Mouse (Mus musculus): ENCODE data around the gene Epb41l2. TPM values are rescaled to one million over a fixed set of nuclear protein-coding genes. Genes with fewer than 3 reads are reported as not detected.
A peak's percentile ranks its signal among the peaks of the same experiment; 100 is the strongest.

Gene Epb41l2
- total RNA-seq, 2 experiments from 2014 or later = 42.0 to 55.8 TPM

DNA sequence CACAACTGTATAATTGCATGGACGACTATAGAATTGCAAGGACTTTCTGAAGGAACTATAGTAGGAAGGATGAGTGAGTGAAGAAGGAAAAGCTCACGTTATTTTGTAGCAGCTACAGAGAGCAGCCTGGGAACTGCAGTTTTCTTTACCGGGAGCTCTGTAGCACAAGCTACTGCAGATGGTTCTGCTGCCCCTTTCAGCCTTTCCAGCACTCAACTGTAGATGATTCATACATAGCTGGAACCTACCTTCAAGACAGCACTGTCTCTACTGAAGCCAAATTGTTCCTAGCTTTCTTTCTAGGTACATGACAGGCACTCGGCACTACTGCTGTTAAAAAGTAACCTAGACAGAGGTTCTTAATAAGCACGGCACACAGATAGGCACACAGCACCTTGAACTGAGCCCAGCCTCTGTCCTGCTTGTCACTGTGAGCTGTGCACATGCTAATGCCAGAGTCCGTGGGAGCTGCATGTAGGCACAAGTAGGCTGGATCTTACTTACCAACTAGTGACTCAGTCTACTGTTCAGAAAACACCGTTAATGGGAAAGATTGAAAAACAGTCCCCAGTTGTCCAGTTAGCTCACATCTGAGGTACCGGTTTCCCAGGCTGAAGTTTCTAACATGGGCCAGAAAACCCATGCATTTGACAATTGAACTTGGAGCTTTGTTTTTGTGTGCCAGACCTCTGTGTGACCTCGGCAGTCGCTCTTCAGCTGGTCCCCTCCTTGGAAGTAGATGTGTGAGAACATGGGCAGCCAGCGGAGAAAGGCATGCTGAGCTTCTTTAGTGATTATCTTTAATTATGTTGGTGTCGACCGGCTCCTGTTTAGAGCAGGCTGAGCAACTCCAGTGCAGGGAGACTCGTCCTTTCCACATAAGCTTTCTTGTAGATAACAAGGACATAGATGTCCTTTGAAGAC is 38.4 kb downstream of the Epb41l2 start:
- intact Hi-C loops (cut with DNase I) = no loop called here
- no peak for DNase-seq

DNA sequence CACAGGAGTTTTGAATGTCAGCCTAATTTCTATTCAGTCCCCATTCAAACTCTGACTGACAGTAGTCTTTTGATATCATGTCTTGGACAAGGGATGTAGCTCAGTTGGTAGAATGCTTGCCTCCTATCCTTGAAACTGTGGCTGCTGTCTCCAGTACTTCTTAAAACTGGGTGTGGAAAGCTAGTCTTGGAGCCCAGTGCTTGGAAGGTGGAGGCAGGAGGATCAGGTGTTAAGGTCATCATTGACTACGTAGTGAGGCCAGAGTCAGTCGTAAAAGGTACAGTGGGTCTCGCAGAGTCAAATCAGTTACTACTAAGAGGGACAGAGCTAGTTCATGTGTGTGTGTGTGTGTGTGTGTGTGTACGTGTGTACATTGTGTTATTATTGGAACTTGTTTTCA is 39.4 kb downstream of the Epb41l2 start:
- intact Hi-C loops (cut with DNase I) = no loop called here
- no peak for DNase-seq

DNA sequence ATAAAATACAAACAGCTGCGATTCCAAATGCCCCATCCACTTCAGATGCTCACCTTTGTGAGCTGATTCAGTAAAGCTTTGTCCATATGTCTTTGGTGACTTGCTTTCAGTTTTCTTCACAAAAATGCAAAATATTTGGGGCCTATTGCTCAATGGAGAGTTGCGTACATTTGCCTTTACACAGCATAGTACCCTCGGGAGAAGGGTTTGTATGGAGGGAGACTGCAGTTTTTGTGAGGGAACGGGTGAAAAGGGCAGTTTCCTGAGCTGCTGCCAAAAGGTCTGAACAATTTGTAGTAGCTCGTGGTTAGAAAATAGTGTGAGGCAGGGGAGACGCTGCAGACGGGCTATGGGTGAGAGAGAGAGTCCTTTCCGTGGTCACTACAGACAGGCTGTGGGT is 40.5 kb downstream of the Epb41l2 start:
- DNase-seq = no peak
- intact Hi-C loops (cut with DNase I) = loop anchor here (5.0 kb wide), 2 partner anchors 37 to 38 kb away; no protein-coding TSS in a partner anchor

DNA sequence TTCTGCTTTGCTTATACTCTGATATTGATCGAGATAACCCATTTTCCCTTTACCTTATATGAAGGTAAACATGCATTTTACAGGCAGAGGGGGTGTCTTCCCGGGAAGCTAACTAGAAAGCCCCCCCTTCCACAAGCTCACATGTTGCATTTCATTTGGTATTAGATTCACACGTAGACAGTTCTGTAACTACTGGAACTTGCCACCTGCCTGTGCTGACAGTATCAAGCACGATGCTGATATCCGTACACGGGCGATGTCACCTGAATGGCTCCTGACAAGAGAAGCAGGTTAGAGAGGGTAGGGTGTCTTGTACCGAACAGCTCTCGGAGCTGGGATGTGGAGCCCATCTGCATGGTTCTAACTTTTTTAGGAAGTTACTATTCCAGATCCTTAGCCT is 41.0 kb downstream of the Epb41l2 start:
- no peak for DNase-seq
- intact Hi-C loops (cut with DNase I) = loop anchor here (5.0 kb wide), 2 partner anchors 37 to 38 kb away; no protein-coding TSS in a partner anchor

DNA sequence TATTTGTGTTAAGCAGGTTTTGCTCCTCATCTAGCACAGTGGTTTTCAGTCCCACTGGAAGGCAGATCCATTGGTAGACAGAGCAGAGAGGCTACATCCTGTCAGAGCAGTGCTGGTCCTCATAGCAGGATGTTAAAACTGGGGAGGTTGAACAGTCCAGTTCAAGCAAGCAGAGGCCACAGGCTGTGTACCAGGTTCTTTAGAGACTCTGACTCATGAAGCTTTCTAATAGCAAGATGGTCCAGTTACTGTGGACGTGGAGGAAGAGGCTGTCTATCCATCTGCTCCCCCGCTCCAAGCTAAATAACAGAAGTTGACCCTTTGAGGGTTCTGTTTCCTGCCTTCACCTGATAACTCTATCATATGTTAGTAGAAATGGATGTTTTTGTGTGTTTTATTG is 41.8 kb downstream of the Epb41l2 start:
- intact Hi-C loops (cut with DNase I) = loop anchor here (5.0 kb wide), 2 partner anchors 36 to 39 kb away; no protein-coding TSS in a partner anchor
- no peak for DNase-seq

DNA sequence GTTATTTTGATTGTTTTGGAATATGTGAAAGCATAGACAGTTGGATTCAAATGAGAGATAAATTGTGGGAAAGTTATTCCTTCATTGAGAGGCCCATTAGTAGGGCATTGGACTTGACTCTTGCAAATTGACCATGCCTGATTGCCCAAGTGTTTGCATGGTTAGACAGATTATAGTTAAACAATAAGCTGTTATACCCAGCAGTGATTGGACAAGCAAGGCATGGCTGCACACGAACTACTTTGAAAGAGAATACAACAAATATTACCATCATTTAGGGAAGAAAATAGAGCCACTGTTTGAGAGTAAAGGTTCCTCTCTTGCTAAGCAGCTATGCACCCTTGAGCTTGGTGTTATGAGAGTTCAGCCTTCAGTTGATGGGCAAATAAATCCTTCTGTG is 43.3 kb downstream of the Epb41l2 start:
- DNase-seq = no peak
- intact Hi-C loops (cut with DNase I) = loop anchor here (5.0 kb wide), 2 partner anchors 34 to 41 kb away; no protein-coding TSS in a partner anchor

DNA sequence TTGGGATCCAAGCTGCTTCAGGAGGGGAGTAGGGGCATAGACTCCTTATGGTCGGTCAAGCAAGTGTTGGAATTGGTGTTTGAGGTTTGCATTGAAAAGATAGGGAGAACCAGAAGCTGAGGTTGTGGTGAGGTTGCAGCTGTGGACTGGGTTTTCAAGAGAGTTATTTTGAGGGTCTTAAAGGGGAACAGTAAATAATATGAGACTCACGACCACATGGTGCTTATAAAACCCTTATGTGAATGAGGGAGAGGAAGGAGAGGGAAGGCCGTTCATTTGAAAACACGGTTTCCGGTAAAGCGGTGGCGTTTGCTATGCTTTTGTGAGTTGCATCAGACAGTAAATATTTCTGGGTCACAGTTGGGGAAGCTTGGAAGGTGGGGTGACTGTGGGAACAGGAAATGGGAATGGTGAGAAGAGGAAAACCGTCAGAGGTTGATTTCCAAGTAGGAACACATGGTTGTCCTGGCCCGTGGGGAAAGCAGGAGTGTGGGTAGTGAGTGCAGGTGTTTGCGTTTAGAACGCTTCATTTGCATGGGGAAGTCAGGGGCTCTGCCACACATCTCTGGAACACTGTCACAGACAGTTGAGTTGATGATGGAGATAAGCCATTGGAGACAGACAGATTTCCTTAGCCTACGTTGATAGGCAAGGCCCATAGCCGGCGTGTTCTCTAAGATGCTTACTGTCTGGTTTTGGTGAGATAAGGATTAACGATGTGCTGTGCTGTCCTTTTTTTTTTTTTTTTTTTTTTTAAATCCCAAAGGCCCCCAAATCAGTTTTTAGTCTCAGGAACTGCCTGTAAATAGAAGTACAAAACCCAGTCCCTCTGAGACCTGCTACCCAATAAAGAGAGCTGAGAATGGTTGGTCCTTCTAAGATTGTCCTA is 44.5 kb downstream of the Epb41l2 start:
- intact Hi-C loops (cut with DNase I) = loop anchor here (5.0 kb wide), 2 partner anchors 33 to 42 kb away; no protein-coding TSS in a partner anchor
- no peak for DNase-seq

DNA sequence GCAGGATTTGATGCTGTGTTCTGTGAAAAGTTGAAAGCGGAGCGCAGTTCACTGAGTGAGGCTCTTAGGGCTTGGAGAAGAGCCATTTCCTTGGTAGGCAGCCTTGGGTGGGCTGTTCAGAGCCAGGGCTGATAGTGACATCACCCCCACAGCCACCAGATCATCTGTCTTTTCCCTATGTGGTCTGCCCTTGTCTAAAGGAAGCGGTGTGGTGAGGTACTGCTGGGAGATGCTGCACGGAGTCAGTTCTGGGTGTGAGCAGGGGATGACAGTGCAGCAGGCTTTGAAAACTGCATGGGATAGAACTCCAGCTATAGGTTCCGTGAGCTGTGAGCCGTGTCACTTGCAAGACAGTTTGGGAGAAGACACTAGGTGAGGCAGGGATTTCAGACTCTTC is 45.1 kb downstream of the Epb41l2 start:
- no peak for DNase-seq
- intact Hi-C loops (cut with DNase I) = loop anchor here (5.0 kb wide), 2 partner anchors 33 to 42 kb away; no protein-coding TSS in a partner anchor

DNA sequence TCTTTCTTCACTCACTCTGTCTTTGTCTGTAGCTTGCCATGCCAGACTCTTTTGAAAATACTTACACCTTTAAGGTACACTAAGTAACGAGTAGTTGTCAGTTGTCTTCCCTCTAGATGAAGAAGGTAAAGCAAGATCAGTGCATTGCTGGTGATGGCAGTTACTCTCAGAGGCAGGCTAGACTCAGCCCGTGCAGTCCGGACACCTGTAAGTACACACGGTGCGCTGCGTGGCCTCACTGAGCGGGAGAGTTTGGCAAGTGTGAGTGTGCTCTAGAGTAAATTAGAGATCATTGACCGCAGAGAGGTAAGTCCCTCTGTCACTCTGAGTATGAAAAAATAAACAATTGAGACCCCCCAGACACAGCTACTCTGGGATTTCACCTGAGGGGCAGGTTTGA is 46.0 kb downstream of the Epb41l2 start:
- intact Hi-C loops (cut with DNase I) = no loop called here
- DNase-seq = no peak

DNA sequence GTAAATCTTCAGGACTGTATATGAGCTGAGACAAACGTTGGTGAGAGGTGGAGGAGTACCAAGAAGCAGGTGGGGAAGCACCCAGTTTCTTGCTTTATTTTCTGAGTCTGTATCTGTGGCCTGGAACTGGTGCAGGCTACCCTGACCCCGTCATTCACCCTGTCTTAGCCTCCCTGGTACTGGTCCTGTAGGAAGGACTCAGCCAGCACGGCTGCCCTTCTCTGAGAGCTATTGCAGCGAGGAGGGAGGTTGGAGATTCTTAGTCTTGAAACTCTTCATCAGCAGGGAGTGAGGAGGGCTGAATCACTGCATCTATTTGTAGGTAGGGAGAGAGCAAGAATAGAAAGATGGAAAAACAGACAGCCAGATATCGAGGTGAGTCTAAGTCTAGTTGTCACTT is 47.1 kb downstream of the Epb41l2 start:
- no peak for DNase-seq
- intact Hi-C loops (cut with DNase I) = no loop called here

DNA sequence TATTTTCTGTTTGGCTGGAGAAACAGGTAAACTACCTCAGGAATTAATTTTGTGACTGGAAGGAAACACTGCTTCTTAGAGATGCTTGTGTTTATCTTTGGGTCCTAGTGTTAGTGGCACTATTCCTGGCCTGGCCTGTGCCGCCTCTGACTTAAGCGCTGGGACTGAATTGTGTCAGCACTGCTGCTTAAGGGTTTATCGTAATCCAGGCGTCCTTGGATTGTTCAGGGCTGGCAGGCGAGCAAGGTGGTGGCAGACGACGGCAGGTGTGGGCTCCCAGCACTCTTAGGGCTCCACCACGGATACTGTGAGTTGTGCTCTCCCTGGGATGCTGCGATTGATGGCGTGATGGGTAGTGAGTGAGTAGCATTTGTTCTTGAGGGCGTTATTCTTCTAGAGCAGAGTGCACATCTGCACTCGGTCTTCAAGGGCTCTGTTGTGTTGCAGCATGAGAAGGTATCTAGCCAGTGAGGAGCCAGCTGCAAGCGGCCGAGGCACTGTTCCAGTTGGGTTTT is 48.6 kb downstream of the Epb41l2 start:
- DNase-seq = no peak
- intact Hi-C loops (cut with DNase I) = no loop called here

DNA sequence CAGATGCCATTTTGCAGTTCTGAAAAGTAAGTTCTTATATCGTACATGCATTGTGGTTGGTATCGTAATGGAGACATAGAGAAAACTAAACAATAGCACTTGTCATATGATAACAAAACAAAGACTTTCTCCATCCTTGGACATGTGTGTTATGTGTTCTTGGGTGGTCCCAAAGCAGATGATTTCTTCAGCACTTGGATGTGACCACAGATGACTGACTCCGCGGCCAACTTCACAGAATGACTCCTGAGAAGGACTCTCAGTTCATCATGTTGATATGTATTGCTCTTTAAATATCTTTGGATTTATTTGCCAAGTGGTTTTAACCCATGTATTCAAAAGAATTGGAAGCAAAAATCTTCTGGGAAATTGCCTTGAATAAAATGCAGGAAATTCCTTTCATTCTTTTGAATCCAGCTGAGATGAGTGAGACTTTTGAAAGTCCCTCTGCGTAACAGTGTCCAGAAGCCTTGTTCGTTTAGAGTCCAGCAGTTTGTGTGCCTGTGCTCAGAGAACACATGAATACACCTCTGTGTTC is 52.3 kb downstream of the Epb41l2 start:
- no peak for DNase-seq
- intact Hi-C loops (cut with DNase I) = no loop called here

DNA sequence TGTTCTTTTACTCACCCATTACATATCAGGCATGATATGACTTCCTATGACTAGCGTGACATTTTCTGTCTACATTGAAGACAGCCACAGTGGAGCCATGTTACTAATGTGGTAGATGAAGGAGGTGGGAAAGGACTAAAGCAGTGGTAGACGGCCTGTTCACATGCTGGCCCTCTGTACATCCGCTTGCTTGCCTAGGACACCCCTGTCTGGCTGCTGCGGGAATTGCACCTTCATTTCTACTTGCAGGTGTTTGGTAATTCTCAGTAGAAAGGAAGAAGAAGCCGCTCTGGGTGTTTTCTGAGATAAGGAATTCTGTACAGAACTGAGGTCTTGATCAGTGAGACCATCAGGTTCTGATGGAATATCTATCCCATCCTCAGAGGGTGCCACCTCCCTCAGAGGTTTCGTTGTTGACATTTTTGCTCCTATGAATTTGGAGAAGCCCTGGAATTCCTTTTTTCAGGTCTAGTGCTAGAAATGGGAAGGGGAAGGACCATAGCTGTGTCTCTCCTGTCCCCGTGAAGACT is 55.7 kb downstream of the Epb41l2 start:
- intact Hi-C loops (cut with DNase I) = loop anchor here (5.0 kb wide), 1 partner anchor 148 kb away; no protein-coding TSS in a partner anchor
- no peak for DNase-seq

DNA sequence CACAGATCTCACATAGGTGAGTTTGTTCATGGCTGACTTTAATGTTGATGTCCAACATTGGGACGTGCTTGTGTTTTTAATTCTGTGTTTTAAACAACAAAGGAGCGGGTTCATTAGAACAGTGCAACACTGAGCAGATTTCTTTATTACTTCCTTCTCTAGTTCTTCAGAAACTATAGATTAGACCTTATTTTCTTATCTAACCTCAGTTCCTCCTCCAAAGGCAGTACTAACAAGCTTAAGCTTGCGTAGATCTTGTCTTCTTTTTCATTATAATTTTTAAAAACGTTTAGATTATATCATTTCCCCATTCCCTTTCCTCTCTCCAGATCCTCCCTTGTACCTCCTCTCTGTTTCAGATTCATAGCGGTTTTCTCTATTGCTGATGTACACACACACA is 57.1 kb downstream of the Epb41l2 start:
- intact Hi-C loops (cut with DNase I) = loop anchor here (5.0 kb wide), 1 partner anchor 149 kb away; no protein-coding TSS in a partner anchor

DNA sequence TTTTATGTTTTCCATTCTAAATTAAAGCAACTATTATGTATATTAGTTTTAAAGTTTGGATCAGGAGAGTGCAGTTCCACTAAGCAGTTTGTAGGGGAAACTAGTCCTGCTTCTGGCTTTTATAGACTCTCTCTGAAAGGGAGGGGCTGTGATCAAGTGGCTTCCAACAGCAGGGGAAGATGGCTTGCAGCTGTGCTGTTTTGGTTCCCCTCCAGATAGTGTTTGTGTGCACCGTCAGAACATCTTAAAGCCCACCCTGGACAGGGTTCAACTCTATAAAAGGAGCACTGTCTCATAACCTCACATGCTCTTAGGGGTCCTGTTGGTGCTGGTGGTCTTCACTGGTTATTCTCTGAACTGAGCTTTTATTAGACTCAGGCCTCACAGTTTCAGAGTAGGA is 66.5 kb downstream of the Epb41l2 start:
- intact Hi-C loops (cut with DNase I) = no loop called here
- DNase-seq = peak; percentile 55 to 60

More for the DNA sequence above, 57.1 kb downstream of the Epb41l2 start:
- no peak for DNase-seq

DNA sequence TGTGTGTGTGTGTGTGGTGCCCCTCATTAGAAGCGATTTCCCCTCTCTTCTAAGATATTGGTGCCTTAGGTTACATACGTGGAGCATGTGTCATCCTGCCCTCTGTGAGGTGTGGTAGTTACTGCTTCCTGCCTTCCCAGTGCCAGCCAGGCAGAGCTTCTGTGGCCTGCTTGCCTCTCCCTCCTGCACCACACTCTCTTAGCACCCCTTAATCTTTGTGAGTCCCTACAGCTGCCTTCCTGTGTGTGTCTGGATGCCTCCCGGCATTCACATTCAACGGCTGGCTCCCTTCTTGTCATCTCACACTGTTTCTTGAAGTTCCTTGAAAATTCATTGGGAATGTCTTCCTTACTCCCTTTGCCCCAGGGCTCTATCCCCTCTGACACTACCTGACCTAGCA is 67.2 kb downstream of the Epb41l2 start:
- intact Hi-C loops (cut with DNase I) = no loop called here
- DNase-seq = no peak

DNA sequence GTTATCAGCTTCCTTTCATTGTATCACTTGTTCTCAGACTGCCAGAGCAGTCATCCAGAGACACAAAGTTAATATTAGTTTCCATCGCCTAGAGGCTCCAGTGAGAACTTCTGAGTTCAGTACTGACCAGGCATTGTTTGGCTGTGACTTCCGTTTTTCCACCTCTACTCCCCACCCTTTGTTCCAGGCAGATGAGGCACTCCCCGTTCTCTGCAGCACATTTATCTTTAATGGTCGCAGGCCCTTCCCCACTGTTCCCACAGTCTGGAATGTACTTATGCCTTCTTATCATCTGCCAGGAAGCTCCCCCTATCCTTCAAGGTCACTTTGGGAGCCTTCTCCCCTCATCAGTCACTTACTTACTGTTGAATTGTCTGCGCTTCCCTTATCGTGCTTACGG is 67.9 kb downstream of the Epb41l2 start:
- no peak for DNase-seq
- intact Hi-C loops (cut with DNase I) = no loop called here

DNA sequence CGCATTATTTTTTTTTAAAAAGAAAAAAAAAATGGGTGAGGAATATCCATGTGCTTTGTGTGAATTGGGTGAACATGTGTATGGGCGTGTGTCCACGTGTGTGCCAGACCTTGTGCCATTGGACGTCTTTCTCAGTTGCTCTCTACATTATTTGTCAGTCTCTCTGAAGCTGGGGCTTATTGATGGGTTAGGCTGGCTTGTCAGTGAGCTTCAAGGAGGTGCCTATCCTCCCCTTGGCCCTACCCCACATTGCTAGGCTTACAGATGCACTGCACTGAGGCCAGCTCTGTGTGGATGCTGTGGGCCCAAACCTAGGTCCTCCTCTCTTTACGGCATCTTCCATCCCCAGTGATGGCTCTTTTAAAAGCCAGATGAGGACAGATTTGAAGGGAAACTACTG is 69.1 kb downstream of the Epb41l2 start:
- intact Hi-C loops (cut with DNase I) = no loop called here
- no peak for DNase-seq

DNA sequence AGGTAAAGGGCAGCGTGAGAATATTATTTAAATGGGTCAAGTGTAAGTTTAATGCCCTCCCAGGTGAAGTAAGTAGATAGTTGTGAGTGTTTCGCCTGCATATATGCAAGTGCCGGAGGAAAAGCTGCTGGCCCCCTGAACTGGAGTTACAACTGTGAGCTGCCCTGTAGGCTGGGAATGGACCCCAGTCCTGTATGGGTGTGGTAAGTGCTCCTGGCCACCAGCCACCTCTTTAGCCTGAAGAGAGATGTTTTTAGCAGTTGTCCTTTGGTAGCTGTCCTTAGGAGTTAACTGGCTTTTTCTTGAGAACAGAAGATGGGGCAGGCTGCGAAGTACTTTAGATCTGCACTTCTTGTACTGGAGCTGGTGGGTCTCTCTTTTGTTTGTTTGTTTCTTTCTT is 69.7 kb downstream of the Epb41l2 start:
- intact Hi-C loops (cut with DNase I) = no loop called here
- DNase-seq = no peak

DNA sequence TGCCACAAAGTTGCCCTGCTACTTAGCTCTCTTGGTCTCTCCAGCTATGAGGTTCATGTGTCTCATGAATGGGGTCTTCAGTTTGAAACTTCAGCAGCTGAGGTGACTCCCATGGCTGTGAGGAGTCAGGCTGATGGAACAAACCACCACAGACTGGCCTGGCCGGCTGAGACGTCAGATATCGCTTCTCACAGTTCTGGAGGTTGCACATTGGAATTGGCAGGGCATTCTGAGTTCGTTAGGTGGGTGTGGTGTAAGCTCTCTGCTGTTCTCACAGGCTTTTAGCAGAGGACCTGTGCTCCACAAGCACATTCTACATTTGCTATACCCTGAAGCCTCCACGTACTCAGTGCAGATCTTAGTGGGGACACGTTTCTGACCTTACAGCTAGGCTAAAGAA is 71.3 kb downstream of the Epb41l2 start:
- intact Hi-C loops (cut with DNase I) = no loop called here

More for the DNA sequence above, 71.3 kb downstream of the Epb41l2 start:
- DNase-seq = peak in 1 of 2 experiments; percentile 36

Measured in heart, postnatal 36 days (tissue).